Mouse (Mus musculus) telencephalon, adult 2 months (tissue): ENCODE measurements at regions not wholly inside any gene's neighbourhood (a gene's known extent, or its start where the extent isn't known, plus 50 kb on each side); places are given as distances from the start of the nearest gene placed in this dataset.
"Not testable (repeated sequence)": the region's sequence is repeated elsewhere in the genome, so short reads cannot be mapped to it uniquely, and the experiment has no call there.

Source experiments
- DNase-seq: peaks from one replicate; pipeline ENCODE4 v3.0.0-alpha.2; 2011; ENCODE audit warnings: low read depth, low spot score

- peak; percentile 56 for DNase-seq
These were observed 590.3 kb downstream of the Sis start for GRCm38 (mm10) chr3:72377387-72377786.

GRCm38 (mm10) chr3:72359906-72360305 is 607.8 kb downstream of the Sis start:
- DNase-seq, result not testable (repeated sequence)

GRCm38 (mm10) chr3:72328066-72328465 is 639.6 kb downstream of the Sis start:
- no peak for DNase-seq

GRCm38 (mm10) chr3:72323877-72324276 is 643.8 kb downstream of the Sis start:
- DNase-seq, result no peak

- no peak for DNase-seq
These were observed 663.0 kb downstream of the Sis start for GRCm38 (mm10) chr3:72304654-72305053.
